Mouse (Mus musculus) heart, postnatal 0 days (tissue): ENCODE data around the gene Nop2.

Experiments
- CTCF ChIP-seq: IDR thresholded peaks from 2 replicates; pipeline ENCODE4 v1.5.1; 2016; ENCODE audit warnings: antibody characterized with exemption, control low read depth, low read depth
- EP300 ChIP-seq: IDR thresholded peaks from 2 replicates; pipeline ENCODE4 v1.6.1; 2016; ENCODE audit warnings: antibody characterized with exemption, low read depth

DNA sequence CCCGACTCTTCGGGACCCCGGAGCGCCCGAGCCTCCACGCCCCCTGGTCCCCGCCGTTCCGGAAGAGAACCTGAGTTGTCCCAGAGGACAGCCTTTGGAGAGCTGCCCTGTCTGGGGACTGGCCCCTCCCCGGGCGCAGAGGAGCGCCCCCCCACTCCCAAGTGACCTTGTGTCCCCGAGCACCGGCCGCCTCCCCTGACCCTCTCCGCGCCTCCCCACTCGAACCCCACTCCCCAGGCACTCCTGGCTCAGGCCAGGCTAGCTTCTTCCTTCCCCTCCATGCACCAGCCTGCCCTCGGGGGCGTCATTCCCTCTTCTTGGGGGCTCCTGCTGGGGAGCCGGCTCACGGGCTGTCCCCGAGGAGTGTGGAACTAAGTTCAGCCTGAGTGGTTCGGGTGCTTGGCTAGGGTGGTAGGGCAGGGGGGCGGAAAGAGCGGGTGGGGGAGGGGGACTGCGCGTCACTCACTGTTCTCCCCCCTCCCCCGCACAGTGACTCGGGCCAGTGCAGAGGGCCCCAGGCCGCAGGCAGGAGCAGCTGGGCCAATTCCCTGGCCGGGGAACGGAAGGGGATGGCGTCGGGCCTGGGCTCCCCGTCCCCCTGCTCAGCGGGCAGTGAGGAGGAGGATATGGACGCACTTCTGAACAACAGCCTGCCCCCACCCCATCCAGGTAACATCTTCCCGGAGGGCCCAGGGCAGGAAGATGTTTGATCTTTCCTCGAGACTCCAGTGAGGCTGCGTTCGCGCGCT, 34.9 kb upstream of the Nop2 start:
- TF ChIP-seq EP300, result no peak
- no peak for TF ChIP-seq CTCF
